Mouse (Mus musculus) stomach, embryonic 16.5 days (tissue): ENCODE measurements around the gene Prg2. TPM values are rescaled to one million over a fixed set of nuclear protein-coding genes. Genes with fewer than 3 reads are reported as not detected.

ENCODE experiments used
- ATAC-seq: fragments of 200-750 bp; cut with Nextera tagmentation; 2 replicates; pipeline ENCODE4 v1.8.0; 2017; ENCODE audit warnings: moderate number of reproducible peaks, moderate TSS enrichment; ENCODE audit not compliant: insufficient read depth, low FRiP score
- H3K27ac ChIP-seq: fragments of 300-500 bp; sonication (generic); 2 replicates; pipeline ENCODE4 v1.5.1; 2014; ENCODE audit warnings: low read length
- H3K27me3 ChIP-seq: fragments of 300-500 bp; sonication (generic); 2 replicates; pipeline ENCODE4 v1.6.1; 2014; ENCODE audit warnings: low read length, control low read depth, mixed read lengths; ENCODE audit not compliant: control insufficient read depth, insufficient read depth
- H3K36me3 ChIP-seq: fragments of 300-500 bp; sonication (generic); 2 replicates; pipeline ENCODE4 v1.6.1; 2014; ENCODE audit warnings: low read length; ENCODE audit not compliant: control insufficient read depth, insufficient read depth
- H3K4me1 ChIP-seq: fragments of 300-500 bp; sonication (generic); 2 replicates; pipeline ENCODE4 v1.6.1; 2014; ENCODE audit warnings: low read length, control low read depth, mixed read lengths; ENCODE audit not compliant: control insufficient read depth, insufficient read depth
- H3K4me2 ChIP-seq: fragments of 300-500 bp; sonication (generic); 2 replicates; pipeline ENCODE4 v1.6.1; 2014; ENCODE audit warnings: low read depth, low read length, mixed read lengths
- H3K4me3 ChIP-seq: fragments of 300-500 bp; sonication (generic); replicated peaks from 2 replicates; pipeline ENCODE4 v1.5.1; 2014; ENCODE audit warnings: mild to moderate bottlenecking, low read length
- H3K9ac ChIP-seq: fragments of 300-500 bp; sonication (generic); 2 replicates; pipeline ENCODE4 v1.6.1; 2014; ENCODE audit warnings: low read length
- H3K9me3 ChIP-seq: fragments of 300-500 bp; sonication (generic); replicated peaks from 2 replicates; pipeline ENCODE4 v1.6.1; 2016; ENCODE audit warnings: low read length, control low read depth; ENCODE audit not compliant: control insufficient read depth
- WGBS: fragments of 180-500 bp; shearing (Covaris S2); extraction: QIAGEN DNeasy Blood & Tissue Kit; methylation state at CpG from one replicate; pipeline ENCODE4 v1.1.7; 2014; 5-methylcytosine and 5-hydroxymethylcytosine counted together
- polyA plus RNA-seq: library from polyadenylated mRNA; unstranded; fragments of >200 nt; fragmentation: Nextera tagmentation; extraction: Ambion mirVana; gene quantifications from 2 replicates; pipeline ENCODE4 v1.2.1, GENCODE M21; 2015

Gene Prg2
- polyA plus RNA-seq, 1 experiment from 2014 or later: 2.2 TPM

DNA sequence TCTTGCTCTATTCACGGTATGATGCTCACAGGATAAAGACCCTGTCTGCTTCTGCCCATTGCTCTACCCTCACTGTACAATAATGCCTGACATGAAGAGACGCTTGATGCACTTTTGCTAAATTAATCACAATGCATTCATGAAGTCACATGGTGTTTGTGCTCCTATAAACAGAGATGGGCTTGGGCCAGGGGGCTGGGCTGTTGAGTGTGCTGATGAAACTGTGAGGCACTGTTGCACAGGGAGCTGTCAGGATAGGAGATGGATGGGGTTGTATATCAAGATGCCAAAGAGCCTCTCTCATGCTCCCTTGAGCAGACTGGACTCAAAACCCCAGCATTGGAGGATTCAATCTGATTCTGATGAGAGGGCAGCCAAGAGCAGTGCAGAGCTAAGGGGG is 52.9 kb downstream of the Prg2 start:
- Histone ChIP-seq H3K9me3 (no peaks in the 10 kb centered on the region), H3K9ac (no peak overlapping the region), H3K4me3 (no peak overlapping the region), H3K27ac (no peak overlapping the region), H3K4me1 (peaks cover 8% of the 10 kb centered on the region), H3K36me3 (no peaks in the 10 kb centered on the region), H3K4me2 (no peak overlapping the region), H3K27me3 (no peaks in the 10 kb centered on the region)
- ATAC-seq: no peak
- WGBS: 70% methylated on average over 2 of the region's 2 CpGs

Other genes with a start within 250 kb of the Prg2 start
- gene Ypel4, start 246.4 kb upstream of the Prg2 start, polyA plus RNA-seq: 7.4 and 8.0 TPM in 2 replicates
- 5.7 and 6.3 TPM in 2 replicates for gene Gm19426, start 236.8 kb upstream of the Prg2 start, polyA plus RNA-seq
- gene Serping1, start 205.0 kb upstream of the Prg2 start, polyA plus RNA-seq: 98.2 and 102 TPM in 2 replicates
- 67.7 and 68.9 TPM in 2 replicates for gene Ube2l6, start 181.6 kb upstream of the Prg2 start, polyA plus RNA-seq
- 0.42 and 1.7 TPM in 2 replicates for gene Smtnl1, start 157.8 kb upstream of the Prg2 start, polyA plus RNA-seq
- gene Timm10, start 153.5 kb upstream of the Prg2 start, polyA plus RNA-seq: 36.7 and 45.6 TPM in 2 replicates
- gene Slc43a1, start 141.6 kb upstream of the Prg2 start, polyA plus RNA-seq: 20.8 TPM in 2 replicates
- gene Rtn4rl2, start 93.8 kb upstream of the Prg2 start, polyA plus RNA-seq: 0.37 TPM in 1 of 2 replicates, not detected in the other
- gene Slc43a3, start 43.9 kb upstream of the Prg2 start, polyA plus RNA-seq: 37.3 and 41.9 TPM in 2 replicates
- gene Prg3, start 7.8 kb downstream of the Prg2 start, polyA plus RNA-seq: 0.28 TPM in 1 of 2 replicates, not detected in the other
- gene Ssrp1, start 56.8 kb downstream of the Prg2 start, polyA plus RNA-seq: 211 and 239 TPM in 2 replicates
- 1.6 and 1.8 TPM in 2 replicates for gene P2rx3, start 57.0 kb downstream of the Prg2 start, polyA plus RNA-seq
- gene Tnks1bp1, start 67.6 kb downstream of the Prg2 start, polyA plus RNA-seq: 66.9 and 81.6 TPM in 2 replicates
- gene Aplnr, start 155.8 kb downstream of the Prg2 start, polyA plus RNA-seq: 75.8 and 81.7 TPM in 2 replicates
- gene Lrrc55, start 216.7 kb downstream of the Prg2 start, polyA plus RNA-seq: 3.0 and 4.2 TPM in 2 replicates